Mouse (Mus musculus) cerebellum, postnatal 4 days (tissue): ENCODE data around the gene Ttc39b.

Experiments used
- DNase-seq, 2 experiments: peaks; one replicate each; pipeline ENCODE4 v3.0.0; 2022; ENCODE audit warnings: low spot score in 2 of 2, mixed read lengths in 1 of 2

Gene Ttc39b

DNA sequence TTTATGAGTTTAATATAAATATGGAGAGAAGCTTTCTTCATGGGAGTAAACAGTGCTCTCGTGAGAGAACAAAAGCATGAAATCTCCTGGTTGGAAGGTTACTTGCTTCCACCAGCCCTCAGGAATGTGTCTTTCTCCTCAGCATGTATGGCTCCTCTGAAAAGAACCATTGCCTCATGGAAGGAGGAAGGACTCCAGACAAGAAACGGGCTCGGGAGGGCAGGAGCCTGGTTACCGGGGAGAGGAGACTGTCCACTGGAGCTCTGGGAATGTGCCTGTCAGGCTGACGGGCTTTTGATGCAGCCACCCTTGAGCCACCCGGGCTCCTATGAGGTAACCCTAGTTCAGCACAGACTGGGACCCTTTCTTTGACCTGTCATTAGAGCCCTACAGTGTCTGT lies 137.6 kb downstream of the Ttc39b start:
- DNase-seq: no peak

DNA sequence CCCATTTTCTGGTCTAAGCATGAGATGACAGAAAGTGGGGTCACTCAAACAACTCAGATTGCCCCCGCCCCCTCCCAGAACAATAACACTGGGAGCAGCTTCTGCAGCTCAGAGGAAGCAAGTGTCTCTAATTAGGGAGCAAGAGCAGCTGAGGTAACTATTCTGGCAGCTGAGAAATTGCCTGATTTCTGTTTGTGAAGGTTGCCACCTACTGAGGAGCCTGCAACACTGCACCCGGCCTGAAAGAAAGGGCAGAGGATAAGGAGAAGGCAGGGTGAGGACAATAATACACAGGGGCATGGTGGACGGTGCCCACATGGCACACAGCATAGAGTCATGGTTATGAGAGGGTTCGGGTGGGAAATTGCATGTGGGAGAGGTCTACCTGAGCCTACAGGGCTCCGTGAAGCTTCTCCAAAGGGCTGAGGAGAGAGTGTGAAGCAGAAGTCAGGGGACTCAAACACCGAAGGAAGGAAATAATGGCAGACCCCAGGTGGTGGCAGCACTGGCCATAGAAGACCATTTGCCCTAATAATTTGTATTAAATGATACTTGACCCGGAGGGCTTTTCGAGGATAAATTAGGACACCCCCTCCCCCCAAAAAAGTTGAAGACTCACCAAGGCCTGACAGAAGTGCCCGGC lies 140.6 kb downstream of the Ttc39b start:
- DNase-seq: peak; percentile 34 to 72

GRCm38 (mm10) chr4:83182178-83183068 lies 141.6 kb downstream of the Ttc39b start:
- DNase-seq: no peak

DNA sequence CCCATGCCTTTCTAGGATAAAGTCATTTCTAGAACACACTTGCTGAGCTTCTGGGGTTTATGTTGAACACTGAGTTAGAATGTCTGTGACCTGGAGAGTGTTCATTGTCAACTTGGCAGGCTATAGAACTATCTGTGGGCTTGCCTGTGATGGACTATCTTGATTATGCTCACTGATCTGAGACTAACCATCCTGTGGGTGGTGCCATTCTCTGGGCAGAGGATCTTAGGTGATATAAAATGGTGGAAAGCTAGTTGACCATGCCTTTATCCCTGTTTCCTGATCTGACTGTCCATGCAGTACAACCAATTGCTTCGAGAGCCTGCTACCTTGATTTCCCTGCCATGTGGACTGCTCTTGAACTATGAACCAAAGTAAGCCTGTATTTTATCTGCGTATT lies 146.6 kb downstream of the Ttc39b start:
- no peak for DNase-seq

GRCm38 (mm10) chr4:83174946-83175345 lies 149.1 kb downstream of the Ttc39b start:
- DNase-seq: no peak

GRCm38 (mm10) chr4:83172278-83172677 lies 151.8 kb downstream of the Ttc39b start:
- DNase-seq: no peak

- DNase-seq: no peak
Measured at GRCm38 (mm10) chr4:83170741-83171140, 153.3 kb downstream of the Ttc39b start.
